Mouse (Mus musculus) adrenal gland, postnatal 4 days (tissue): Measurements from ENCODE around the gene Tmem38b. TPM values are rescaled to one million over a fixed set of nuclear protein-coding genes. Genes with fewer than 3 reads are reported as not detected.
"Not testable (repeated sequence)": the region's sequence is repeated elsewhere in the genome, so short reads cannot be mapped to it uniquely, and the experiment has no call there.

Source experiments
- DNase-seq, 2 experiments: peaks; one replicate each; pipeline ENCODE4 v3.0.0; 2021 to 2022; ENCODE audit warnings: low spot score in 2 of 2, mixed read lengths in 2 of 2
- long read RNA-seq, 2 experiments: library from polyadenylated mRNA; stranded (forward); transcript quantifications; one replicate each; pipeline ENCODE4 v2.0.0; 2021
- total RNA-seq, 2 experiments: library from RNA; stranded (reverse); gene quantifications; 2 replicates each; pipeline ENCODE4 v1.2.3; 2021

Tmem38b gene
- 10 to 100 TPM; 21.5 to 24.3 TPM for total RNA-seq
- long read RNA-seq, experiment 1, transcript Tmem38b-201 (6 exons, 2,862 nt) = major isoform, 11 of 14 reads
- long read RNA-seq, experiment 1, partial matches to known transcripts = 0 of 14 reads
- long read RNA-seq, experiment 1, other reads (novel, unspliced or antisense) = 2 of 14 reads
- long read RNA-seq, experiment 2, transcript Tmem38b-201 (6 exons, 2,862 nt) = major isoform, 29 of 34 reads
- long read RNA-seq, experiment 2, partial matches to known transcripts = 1 of 34 reads
- long read RNA-seq, experiment 2, other reads (novel, unspliced or antisense) = 4 of 34 reads

DNA sequence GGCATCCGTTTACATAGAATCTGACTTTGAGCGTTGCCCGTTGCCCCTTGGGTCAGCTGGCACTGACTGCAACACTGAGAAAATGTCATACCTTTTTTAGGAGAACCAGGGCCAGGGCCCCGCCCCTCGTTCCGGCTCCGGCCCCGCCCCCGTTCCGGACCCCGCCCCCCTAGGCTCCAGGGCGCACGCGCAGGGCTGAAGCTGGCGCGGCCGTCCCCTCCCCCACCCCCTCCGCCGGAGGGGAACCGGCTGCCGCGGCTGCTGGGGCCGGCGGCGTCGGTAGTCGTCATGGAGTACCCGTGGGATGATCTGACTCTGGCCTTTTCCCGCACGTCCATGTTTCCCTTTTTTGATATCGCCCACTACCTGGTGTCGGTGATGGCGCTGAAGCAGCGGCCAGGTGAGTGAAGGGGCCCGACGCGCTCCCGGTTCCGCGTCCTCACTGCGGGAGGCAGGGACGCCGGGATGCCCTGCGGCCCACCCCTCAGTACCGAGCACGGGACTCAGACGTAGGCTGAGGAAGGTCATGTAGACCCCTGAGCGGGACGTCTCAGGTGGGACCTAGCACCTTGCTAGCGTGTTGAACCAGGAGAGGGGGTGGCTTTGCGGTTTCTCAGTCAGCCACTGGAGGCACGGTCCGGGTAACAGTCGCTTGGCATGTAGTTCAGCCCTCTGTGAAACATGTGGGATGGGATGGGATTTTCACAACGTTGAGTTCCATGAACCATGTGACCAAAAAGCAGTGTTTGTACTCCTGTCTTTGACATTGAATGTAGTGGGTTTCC is at the start of gene Tmem38b:
Tmem38b (plus strand) TSS at position 225 of the 785 bp plus-strand sequence.
- DNase-seq = peak; percentile 58 to 68

DNA sequence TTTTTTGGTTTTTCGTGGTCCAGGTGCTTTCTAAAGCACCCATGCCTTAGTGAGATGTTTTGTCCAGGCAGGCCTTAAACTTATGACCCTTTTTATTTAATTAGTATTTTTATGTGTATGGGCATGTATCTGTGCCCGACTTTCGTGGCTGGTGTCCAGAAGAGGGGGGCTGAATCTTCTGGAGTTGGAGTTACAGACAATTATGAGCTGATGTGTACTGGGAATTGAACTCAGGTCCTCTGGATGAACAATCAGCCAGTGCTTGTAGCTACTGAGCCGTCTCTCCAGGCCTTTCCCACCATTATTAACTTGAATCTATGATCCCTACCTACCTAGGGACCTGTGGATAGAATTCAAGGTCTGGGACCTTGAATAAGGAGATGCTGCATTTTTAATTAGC is 44.4 kb upstream of the Tmem38b start:
- no peak for DNase-seq

DNA sequence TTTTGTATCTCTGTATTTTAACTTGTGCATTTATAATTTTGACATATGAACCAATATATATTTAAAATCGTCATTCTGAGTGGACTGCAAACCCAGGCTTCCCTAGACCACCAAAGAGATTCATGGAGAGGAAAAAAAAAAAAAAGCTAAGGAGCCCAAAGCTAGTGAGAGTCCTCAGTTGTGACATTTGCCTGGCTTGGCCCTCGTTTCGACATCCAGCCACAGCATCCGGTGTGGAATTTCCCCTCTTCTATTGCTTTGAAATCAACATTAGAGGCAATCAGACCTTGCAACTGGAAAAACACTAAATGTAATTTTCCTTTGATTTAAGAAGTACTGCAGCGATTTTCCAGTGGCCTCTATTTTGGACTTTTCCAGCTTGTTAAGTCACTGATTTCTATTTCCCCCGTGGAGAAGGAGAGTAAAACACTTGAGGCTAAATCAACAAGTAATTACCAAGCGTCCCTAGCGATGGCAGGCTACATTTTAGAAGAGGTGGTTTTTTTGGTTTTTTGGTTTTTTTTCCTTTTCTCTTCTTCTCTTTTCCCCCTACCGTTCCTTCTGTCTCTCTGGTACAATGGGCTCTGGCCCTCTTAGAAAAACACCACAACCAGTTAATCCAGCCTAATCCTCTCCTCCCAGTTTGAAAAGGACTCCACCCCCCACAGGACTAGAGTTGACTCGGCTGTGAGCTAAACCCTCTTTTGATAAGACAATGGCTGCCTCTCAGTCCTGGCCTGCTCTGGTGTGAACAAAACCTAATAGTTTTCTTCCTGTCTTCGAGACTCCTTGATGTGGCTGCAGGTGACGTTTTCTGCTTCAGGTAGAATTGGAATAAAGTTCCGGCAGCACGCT is 43.4 kb upstream of the Tmem38b start:
- DNase-seq = no peak

DNA sequence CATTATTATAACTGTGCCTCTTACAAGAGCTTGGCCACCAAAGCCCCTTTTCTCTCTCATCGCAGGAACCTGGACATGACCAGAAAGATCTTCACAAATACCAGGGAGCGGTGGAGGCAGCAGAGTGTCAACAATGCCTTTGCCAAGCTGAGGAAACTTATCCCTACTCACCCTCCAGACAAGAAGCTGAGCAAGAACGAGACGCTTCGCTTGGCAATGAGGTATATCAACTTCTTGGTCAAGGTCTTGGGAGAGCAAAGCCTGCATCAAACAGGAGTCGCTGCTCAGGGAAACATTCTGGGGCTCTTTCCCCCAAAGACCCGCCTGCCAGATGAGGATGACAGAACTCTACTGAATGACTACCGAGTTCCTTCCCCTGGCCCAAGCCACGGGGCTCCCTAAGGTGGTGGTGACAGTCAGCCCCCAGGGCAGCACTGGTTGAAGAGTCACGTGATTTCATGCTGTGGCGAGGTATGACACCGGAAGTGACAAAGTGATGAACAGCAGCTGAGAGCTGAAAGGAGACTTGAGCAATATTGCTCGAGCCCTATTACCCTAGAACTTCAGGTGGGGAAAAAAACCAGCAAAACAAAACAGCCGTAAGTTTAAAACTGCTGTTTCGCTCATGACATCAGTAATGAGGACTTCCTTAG is 40.0 kb upstream of the Tmem38b start:
- DNase-seq = no peak

DNA sequence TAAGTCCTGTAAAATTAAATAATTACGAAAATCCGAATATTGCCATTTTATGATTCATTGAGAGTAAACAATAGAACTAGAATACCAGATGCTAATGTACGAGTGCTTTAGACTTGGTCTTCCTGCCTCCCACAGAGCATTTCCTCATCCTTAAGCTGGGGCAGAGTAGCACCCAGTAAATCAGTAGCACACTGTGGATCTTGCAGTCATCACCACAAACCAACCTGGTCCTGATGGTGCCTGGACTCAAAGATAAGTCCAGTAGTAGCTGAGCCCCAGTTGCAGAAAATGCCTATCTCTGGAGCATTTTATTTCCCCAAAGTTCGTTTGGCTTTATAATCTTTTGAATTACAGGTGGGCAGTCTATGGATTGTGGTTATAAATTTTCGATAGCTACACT is 39.0 kb upstream of the Tmem38b start:
- no peak for DNase-seq

GRCm38 (mm10) chr4:53789346-53789745 is 36.5 kb upstream of the Tmem38b start:
- no peak for DNase-seq

- no peak for DNase-seq
These were observed 31.4 kb upstream of the Tmem38b start for GRCm38 (mm10) chr4:53794257-53794966.

DNA sequence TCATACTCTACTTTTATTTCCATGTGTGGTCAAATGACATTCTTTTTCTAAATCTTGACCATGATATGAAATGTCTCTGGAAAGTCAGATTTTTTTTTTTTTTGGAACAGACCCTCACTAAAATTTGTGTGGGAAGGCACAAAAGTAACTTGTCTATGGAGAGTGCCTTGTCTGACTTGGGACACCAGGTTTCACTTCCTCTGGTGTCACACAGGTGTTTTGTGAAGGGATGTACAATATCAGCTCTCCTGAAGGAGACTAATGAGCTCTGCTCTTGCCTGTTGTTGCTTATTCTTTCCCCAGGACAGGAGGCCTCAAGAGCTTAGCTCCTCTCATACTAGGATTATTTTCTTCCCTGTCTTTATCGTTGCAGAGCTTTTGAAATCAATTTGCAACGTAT is 30.8 kb upstream of the Tmem38b start:
- no peak for DNase-seq

GRCm38 (mm10) chr4:53795706-53796105 is 30.1 kb upstream of the Tmem38b start:
- DNase-seq = no peak

DNA sequence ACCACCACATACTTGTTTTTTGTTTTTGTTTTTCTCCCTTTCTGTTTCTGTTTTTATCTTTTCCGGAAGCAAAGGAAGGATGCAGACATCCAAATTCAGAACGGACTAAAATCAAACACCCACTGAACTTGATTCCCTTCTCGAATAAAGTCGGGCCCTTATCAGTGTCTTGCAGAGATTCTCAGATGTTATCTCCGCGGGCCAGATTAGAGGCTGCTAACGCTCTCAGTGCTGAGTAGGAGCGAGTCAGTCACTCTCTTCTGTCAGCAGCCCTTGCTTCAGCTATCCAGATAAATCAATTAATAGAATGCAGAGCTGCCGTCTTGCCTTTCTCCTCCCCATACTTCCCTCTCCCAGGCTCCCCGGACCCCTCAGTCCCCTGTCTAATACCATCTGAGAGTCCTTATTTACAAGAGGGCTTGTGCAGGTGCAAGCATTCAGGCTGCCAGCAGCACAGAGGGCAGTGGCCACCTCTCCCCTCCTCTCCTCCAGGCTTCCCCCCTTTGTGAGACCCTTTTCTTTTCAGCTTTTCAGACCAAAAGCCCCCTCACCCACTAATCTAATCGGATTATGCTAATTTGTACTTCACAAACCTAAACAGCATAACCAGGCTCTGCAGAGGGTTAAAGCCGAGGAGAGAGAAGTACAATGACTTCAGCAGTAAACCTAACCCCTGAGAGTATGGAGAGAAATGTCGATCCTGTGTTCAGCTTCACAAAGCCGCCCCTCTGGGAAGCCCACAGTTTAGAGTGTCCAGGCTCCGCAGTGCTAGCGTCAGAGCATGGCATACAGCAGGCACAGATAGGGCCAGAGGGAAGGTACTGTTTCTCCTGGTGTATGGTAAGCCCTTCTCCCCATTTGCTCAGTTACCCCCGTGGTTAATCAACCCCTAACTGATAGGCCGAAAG is 28.7 kb upstream of the Tmem38b start:
- DNase-seq = no peak

GRCm38 (mm10) chr4:53798896-53799676 is 26.8 kb upstream of the Tmem38b start:
- no peak for DNase-seq

DNA sequence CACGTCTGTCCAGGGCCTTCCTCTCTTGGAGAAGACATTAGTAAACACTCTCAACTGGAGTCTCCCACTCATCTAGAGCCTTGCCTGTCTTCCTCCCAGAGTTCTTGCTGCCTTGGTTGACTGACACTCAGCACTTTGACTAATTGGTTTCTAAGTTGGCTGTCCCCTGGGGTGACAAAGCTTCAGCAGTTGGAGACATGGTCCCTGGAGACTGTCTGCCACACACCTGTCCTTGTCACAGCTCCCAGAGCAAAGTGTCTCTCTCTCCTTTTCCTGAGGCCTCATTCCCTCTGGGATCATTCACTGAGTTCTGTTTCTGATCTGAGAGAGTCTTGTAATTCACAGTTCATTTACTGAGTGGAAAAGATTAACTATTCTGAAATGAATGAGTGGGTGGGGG is 26.1 kb upstream of the Tmem38b start:
- DNase-seq = no peak

- not testable (repeated sequence) for DNase-seq
These were observed 22.2 kb upstream of the Tmem38b start for GRCm38 (mm10) chr4:53803674-53804073.

- not testable (repeated sequence) for DNase-seq
These were observed 19.4 kb upstream of the Tmem38b start for GRCm38 (mm10) chr4:53806428-53806827.

GRCm38 (mm10) chr4:53818320-53818719 is 7.5 kb upstream of the Tmem38b start:
- no peak for DNase-seq

DNA sequence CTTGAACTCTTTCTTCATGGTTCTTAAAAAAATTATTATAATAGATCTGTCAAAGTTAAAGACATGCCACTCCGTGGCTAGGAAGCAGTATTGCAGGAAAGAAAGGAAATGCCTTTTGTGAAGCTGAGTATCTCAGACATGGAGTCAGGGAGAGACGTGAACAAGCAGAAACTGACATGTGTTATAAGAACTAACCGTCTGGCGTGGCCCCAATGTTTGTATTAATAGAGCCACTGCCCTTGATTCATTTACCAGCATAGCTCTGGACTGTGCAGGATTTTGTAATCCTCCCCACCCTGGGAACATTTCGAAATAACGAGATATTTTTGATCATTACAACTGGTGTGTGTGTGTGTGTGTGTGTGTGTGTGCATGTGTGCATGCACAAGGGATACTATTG is 2.1 kb upstream of the Tmem38b start:
- peak in 1 of 2 experiments; percentile 21 for DNase-seq

DNA sequence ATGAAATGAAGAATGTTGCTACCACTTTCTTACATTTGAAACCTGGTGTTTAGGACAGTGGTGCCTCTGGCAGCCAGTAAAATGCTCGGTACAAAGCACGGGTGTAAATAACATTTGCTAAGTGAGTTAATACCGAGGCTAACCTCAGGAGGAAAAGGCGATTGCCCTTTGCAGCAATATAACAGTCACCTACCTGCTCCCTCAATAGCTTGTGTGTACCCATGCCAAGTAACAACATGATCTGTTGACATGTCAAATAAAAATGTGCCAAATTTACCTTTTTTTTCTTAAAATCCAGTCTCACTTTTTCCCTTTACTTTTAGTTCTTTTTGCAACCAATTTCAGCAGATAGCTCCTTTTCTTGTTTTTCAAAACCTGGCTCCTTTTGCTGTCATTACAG is 1.0 kb upstream of the Tmem38b start:
- no peak for DNase-seq

GRCm38 (mm10) chr4:53826641-53827248 is 900 bp downstream of the Tmem38b start:
- no peak for DNase-seq
